Mouse (Mus musculus): ENCODE measurements around the gene Cfap65. TPM values are rescaled to one million over a fixed set of nuclear protein-coding genes. Genes with fewer than 3 reads are reported as not detected.
A peak's percentile ranks its signal among the peaks of the same experiment; 100 is the strongest.

Gene Cfap65
- polyA plus RNA-seq, 1 experiment from 2014 or later: 4.1 TPM

- Histone ChIP-seq H3K27ac (replicated peaks) (no peak overlapping the region), H3K4me1 (peaks cover 6% of the 10 kb centered on the region), H3K36me3 (no peaks in the 10 kb centered on the region), H3K27me3 (peaks cover 51% of the 10 kb centered on the region), H3K9ac (no peak overlapping the region), H3K4me2 (replicated peaks) (no peak overlapping the region), H3K4me3 (replicated peaks) (no peak overlapping the region), H3K9me3 (replicated peaks) (no peaks in the 10 kb centered on the region)
- WGBS: 50% methylated on average over 3 of the region's 3 CpGs
- no peak for ATAC-seq (ENCODE audit: insufficient number of reproducible peaks, low FRiP score, low TSS enrichment, low read depth)
Measured at GRCm38 (mm10) chr1:74877199-74877598, 58.2 kb downstream of the Cfap65 start.

DNA sequence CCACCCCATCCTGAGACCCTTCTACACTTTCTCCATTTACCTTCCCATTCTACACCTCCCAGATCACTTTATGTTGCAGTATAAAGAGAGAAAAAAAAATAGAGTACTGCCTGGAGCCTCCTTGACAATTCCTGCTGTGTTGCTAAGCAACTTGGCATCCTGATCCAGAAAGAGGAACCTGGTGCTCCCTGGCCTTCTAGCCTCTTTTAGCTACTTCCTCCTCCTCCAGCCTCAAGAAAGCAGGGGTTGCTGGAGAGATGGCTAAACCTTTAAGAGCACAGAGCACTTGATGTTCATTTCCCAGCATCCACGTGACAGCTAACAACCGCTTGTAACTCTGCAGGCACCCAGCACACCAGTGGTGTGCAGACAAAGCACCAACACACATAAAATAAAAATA, 63.2 kb downstream of the Cfap65 start:
- no peak overlapping the region for H3K27ac ChIP-seq (replicated peaks)
- no peaks in the 10 kb centered on the region for H3K36me3 ChIP-seq
- 56% methylated on average over 2 of the region's 2 CpGs for WGBS
- H3K9me3 ChIP-seq (replicated peaks): no peaks in the 10 kb centered on the region
- no peak overlapping the region for H3K4me3 ChIP-seq (replicated peaks)
- peaks cover 18% of the 10 kb centered on the region for H3K27me3 ChIP-seq
- no peaks in the 10 kb centered on the region for H3K4me1 ChIP-seq
- H3K4me2 ChIP-seq (replicated peaks): no peak overlapping the region
- H3K9ac ChIP-seq: no peak overlapping the region
- no peak for ATAC-seq (ENCODE audit: insufficient number of reproducible peaks, low FRiP score, low TSS enrichment, low read depth)

DNA sequence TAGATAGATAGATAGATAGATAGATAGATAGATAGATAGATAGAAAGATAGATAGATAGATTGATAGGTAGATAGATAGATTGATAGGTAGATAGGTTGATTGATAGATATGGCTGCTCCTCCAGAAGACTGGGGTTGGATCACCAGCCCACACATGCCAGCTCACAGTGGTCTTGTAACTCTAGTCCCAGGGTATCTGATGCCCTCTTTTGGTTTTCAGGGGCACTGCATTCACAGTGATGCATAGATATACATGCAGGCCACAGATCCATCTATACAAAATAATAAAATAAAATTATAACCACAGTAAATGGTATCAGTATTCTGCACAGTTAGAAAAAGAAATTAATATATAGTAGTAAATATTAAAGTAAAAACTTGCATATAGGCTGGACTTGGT, 73.6 kb downstream of the Cfap65 start:
- no peak for ATAC-seq (ENCODE audit: insufficient number of reproducible peaks, low FRiP score, low TSS enrichment, low read depth)
- no peak overlapping the region for H3K4me3 ChIP-seq (replicated peaks)
- no peak overlapping the region for H3K27ac ChIP-seq (replicated peaks)
- H3K4me1 ChIP-seq: peaks cover 18% of the 10 kb centered on the region
- no peak overlapping the region for H3K4me2 ChIP-seq (replicated peaks)
- H3K9me3 ChIP-seq (replicated peaks): no peaks in the 10 kb centered on the region
- H3K9ac ChIP-seq: no peak overlapping the region
- no peaks in the 10 kb centered on the region for H3K36me3 ChIP-seq
- peaks cover 39% of the 10 kb centered on the region for H3K27me3 ChIP-seq

DNA sequence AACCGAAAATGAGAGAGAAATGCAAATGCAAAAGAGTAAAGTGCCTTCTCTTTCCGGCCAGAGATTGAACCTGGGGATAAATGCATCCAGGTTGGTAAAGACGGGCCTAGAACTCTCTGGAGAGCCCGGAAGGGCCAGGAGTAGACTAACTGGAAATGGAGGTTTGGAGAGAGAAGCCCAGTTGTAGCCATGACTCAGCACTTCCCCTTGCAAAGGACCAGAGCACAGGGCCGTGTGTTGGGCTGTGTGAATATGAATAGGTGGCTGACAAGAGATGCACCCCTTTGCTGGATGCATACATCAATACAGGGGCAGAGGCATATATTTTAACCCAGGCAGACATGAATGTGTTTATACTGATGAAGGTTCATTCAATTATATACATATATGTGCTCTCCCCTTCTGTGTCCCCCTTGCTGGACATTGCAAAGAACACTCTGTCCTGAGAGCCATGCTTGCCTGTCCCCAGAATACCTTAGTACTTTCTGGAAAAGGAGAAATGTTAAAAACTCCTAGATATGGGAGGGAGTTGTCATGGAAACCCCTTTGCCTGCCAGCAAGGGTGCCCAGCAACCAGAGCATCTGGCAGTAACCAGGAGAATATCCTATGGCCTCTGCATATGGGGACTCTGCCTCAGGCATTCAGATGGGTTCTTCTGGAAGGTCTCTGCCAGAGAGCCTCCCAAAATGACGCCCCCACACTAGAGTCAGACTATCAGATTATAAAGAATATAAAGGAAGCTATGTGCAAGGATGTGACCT, 76.0 kb downstream of the Cfap65 start:
- peaks cover 38% of the 10 kb centered on the region for H3K4me1 ChIP-seq
- H3K27me3 ChIP-seq: peaks cover 60% of the 10 kb centered on the region
- H3K36me3 ChIP-seq: no peaks in the 10 kb centered on the region
- no peaks in the 10 kb centered on the region for H3K9me3 ChIP-seq (replicated peaks)
- H3K27ac ChIP-seq (replicated peaks): no peak overlapping the region
- no peak overlapping the region for H3K4me2 ChIP-seq (replicated peaks)
- 40% methylated on average over 6 of the region's 6 CpGs for WGBS
- H3K9ac ChIP-seq: no peak overlapping the region
- no peak for ATAC-seq (ENCODE audit: insufficient number of reproducible peaks, low FRiP score, low TSS enrichment, low read depth)
- no peak overlapping the region for H3K4me3 ChIP-seq (replicated peaks)

GRCm38 (mm10) chr1:74858805-74859204, 76.6 kb downstream of the Cfap65 start:
- Histone ChIP-seq H3K4me3 (replicated peaks) (peak overlapping the region; percentile 37), H3K9me3 (replicated peaks) (no peaks in the 10 kb centered on the region), H3K27ac (replicated peaks) (no peak overlapping the region), H3K9ac (no peak overlapping the region), H3K4me1 (peaks cover 41% of the 10 kb centered on the region), H3K4me2 (replicated peaks) (peak overlapping the region; percentile 52), H3K27me3 (peaks cover 66% of the 10 kb centered on the region), H3K36me3 (no peaks in the 10 kb centered on the region)
- WGBS: 7% methylated on average over 16 of the region's 16 CpGs
- ATAC-seq (ENCODE audit: insufficient number of reproducible peaks, low FRiP score, low TSS enrichment, low read depth): no peak

DNA sequence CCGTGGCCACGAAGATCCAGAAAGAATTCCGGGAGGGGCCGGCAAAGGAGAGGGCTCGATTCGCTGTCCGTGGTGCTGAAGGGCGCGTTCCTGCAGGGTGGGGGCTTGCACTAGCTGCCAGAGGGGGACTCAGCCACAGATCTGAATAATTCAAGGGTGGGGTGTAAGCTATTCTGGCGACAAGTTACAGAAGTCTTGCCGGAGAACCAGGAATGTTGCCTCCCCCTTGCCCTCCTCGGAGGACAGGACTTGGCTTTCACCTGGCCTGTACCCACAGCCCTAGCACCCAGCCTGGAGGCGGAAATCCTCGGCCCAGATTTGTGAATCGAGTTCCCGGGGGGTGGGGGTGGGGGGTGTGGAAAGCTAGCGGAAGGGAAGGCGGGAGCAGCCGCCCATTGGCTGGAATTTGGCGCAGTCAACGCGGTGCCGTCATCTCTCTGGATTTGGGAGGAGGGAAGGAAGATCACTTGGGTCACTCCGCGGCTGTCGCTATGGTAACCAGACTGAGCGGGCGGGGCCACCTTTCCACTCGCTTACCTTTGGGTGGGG, 77.2 kb downstream of the Cfap65 start:
- ATAC-seq (ENCODE audit: insufficient number of reproducible peaks, low FRiP score, low TSS enrichment, low read depth): 0 out of 2 replicates have a peak, but pooled peaks have one; percentile 47
- peaks cover 69% of the 10 kb centered on the region for H3K27me3 ChIP-seq
- peak overlapping the region; percentile 37 for H3K4me3 ChIP-seq (replicated peaks)
- peaks cover 41% of the 10 kb centered on the region for H3K4me1 ChIP-seq
- no peak overlapping the region for H3K9ac ChIP-seq
- H3K36me3 ChIP-seq: no peaks in the 10 kb centered on the region
- WGBS: under 1% methylated on average over 29 of the region's 29 CpGs
- H3K9me3 ChIP-seq (replicated peaks): no peaks in the 10 kb centered on the region
- peak overlapping the region; percentile 52 for H3K4me2 ChIP-seq (replicated peaks)
- no peak overlapping the region for H3K27ac ChIP-seq (replicated peaks)

DNA sequence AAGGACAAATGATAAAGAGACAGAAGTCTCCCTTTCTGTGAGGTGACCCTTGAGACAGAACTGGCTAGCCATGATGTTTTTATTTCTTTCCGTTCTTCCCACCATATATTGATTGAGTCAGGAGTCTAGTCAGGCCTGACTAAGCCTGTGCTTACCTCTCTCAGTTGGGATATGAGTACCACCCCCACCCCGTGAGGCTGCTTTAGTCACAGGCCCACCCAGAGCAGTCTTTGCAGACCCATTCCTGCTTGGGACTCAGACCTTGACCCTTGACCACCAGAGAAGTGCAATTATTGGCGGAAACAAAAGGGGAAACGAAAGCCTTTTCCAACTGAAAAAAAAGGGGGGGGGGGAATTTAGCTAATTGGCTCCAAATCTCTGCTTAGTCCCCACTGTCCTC, 77.7 kb downstream of the Cfap65 start:
- H3K27ac ChIP-seq (replicated peaks): no peak overlapping the region
- 2% methylated on average over 4 of the region's 4 CpGs for WGBS
- peak overlapping the region; percentile 37 for H3K4me3 ChIP-seq (replicated peaks)
- H3K36me3 ChIP-seq: no peaks in the 10 kb centered on the region
- H3K27me3 ChIP-seq: peaks cover 75% of the 10 kb centered on the region
- H3K4me2 ChIP-seq (replicated peaks): peak overlapping the region; percentile 52
- no peaks in the 10 kb centered on the region for H3K9me3 ChIP-seq (replicated peaks)
- ATAC-seq (ENCODE audit: insufficient number of reproducible peaks, low FRiP score, low TSS enrichment, low read depth): no peak
- H3K4me1 ChIP-seq: peaks cover 41% of the 10 kb centered on the region
- no peak overlapping the region for H3K9ac ChIP-seq

DNA sequence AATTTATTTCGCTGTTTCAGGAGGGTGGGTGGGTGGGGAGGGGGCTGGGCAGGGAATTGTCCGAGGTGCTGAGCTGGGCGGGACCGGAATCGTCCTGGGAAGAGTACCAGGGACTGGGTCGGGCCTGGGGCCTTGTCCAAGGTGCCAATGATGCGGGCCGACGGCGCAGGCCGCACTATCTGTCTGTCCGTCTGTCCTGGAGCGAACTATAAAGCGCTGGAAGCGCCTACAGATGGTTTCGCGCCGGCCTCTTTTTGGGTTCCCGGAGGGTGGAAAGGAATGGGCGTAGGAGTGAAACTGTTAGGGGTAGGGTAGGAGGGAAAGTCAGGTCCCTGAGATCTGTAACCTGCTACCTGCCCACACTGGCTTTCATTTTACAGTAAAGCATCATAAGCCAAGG, 78.2 kb downstream of the Cfap65 start:
- Histone ChIP-seq H3K9me3 (replicated peaks) (no peaks in the 10 kb centered on the region), H3K36me3 (no peaks in the 10 kb centered on the region), H3K4me2 (replicated peaks) (no peak overlapping the region), H3K27ac (replicated peaks) (no peak overlapping the region), H3K4me3 (replicated peaks) (no peak overlapping the region), H3K4me1 (peaks cover 41% of the 10 kb centered on the region), H3K9ac (no peak overlapping the region), H3K27me3 (peaks cover 79% of the 10 kb centered on the region)
- WGBS: 3% methylated on average over 20 of the region's 20 CpGs
- ATAC-seq (ENCODE audit: insufficient number of reproducible peaks, low FRiP score, low TSS enrichment, low read depth): no peak

DNA sequence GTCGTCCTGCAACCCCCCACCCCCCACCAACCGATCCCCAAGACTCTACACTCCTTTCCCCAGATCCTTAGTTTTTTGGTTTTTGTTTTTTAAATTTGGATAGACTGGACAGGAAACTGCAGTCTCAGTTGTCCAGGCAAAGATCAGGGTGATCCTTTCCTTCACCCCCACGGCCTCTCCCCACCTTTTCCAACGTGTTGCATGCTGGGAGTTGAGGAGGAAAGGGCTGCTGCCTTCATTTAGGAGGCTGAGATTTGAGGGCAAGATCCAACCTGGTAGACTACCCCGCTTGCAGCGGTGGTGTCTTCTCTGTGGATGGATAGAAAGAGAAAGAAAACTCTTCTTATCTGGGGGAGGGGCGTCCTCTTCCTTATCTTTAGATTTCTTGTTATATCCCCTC, 78.6 kb downstream of the Cfap65 start:
- Histone ChIP-seq H3K27ac (replicated peaks) (no peak overlapping the region), H3K27me3 (peaks cover 84% of the 10 kb centered on the region), H3K9me3 (replicated peaks) (no peaks in the 10 kb centered on the region), H3K9ac (no peak overlapping the region), H3K4me2 (replicated peaks) (no peak overlapping the region; the same call in 1 of the 2 replicates), H3K36me3 (no peaks in the 10 kb centered on the region), H3K4me1 (peaks cover 41% of the 10 kb centered on the region), H3K4me3 (replicated peaks) (0 out of 2 replicates have a peak overlapping the region, but pooled peaks have one; percentile 65)
- 0% methylated on average over 7 of the region's 7 CpGs for WGBS
- ATAC-seq (ENCODE audit: insufficient number of reproducible peaks, low FRiP score, low TSS enrichment, low read depth): no peak

DNA sequence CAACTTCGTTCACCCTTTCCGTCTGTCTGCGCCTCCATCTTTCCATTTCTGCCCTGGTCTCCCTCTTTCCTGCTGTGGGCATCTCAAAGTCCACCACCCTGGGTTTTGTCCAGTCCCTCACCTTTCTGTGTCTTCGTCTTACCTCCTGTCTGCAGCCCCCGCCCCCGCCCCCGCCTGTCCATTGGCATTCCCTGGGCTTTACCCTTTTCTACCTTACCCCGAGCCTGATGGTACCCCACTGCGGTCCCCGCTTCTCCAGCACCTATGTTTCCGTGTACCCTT, 79.0 kb downstream of the Cfap65 start:
- Histone ChIP-seq H3K36me3 (no peaks in the 10 kb centered on the region), H3K27ac (replicated peaks) (no peak overlapping the region), H3K27me3 (peaks cover 88% of the 10 kb centered on the region), H3K9me3 (replicated peaks) (no peaks in the 10 kb centered on the region), H3K4me1 (peaks cover 41% of the 10 kb centered on the region), H3K4me3 (replicated peaks) (peak overlapping the region; percentile 65), H3K9ac (no peak overlapping the region), H3K4me2 (replicated peaks) (peak overlapping the region; percentile 99)
- no peak for ATAC-seq (ENCODE audit: insufficient number of reproducible peaks, low FRiP score, low TSS enrichment, low read depth)
- 1% methylated on average over 10 of the region's 11 CpGs for WGBS

- peaks cover 93% of the 10 kb centered on the region for H3K27me3 ChIP-seq
- H3K36me3 ChIP-seq: no peaks in the 10 kb centered on the region
- no peak overlapping the region for H3K9ac ChIP-seq
- no peak for ATAC-seq (ENCODE audit: insufficient number of reproducible peaks, low FRiP score, low TSS enrichment, low read depth)
- H3K4me3 ChIP-seq (replicated peaks): peak overlapping the region; percentile 65
- H3K9me3 ChIP-seq (replicated peaks): no peaks in the 10 kb centered on the region
- no peak overlapping the region for H3K27ac ChIP-seq (replicated peaks)
- H3K4me2 ChIP-seq (replicated peaks): peak overlapping the region; percentile 99
- H3K4me1 ChIP-seq: peaks cover 41% of the 10 kb centered on the region
- 1% methylated on average over 74 of the region's 74 CpGs for WGBS
Measured at GRCm38 (mm10) chr1:74855651-74856438, 79.6 kb downstream of the Cfap65 start.
